Mouse (Mus musculus): ENCODE results near the gene Dtx4.

DNA sequence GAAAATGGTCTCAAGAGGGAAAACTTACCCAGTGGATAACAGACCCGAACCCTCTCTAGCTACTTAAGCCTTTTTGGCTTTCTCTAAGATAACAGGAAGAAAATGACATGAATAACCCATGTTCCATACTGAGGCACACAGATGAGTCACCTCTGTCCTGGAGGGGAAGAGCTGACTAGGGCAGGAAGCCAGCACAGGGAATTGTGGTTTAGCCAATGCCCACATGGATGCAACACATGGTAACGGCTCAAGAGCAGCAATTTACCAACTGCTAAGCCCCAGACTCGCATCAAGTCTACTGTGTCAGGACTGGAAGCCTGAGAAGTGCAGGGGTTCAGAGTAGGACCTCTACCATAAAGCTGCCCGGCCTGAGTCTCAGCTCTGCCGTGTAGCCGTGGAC is 22.9 kb downstream of the Dtx4 start:
- TF ChIP-seq CTCF (IDR thresholded peaks at IDR 0.05; ENCODE audit: control insufficient read depth, insufficient read depth, insufficient read length) (no peak), MYOG (IDR thresholded peaks at IDR 0.05; ENCODE audit: control insufficient read depth, extremely low read depth, insufficient read length) (no peak), MAX (IDR thresholded peaks at IDR 0.05) (no peak), MYOD1 (IDR thresholded peaks at IDR 0.05; ENCODE audit: control insufficient read depth, insufficient read length, low read depth) (no peak)
